Mouse (Mus musculus) embryo, embryonic 10 days (tissue): ENCODE data around the gene Calca.
A peak's percentile ranks its signal among the peaks of the same experiment; 100 is the strongest.
"Not testable (repeated sequence)": the region's sequence is repeated elsewhere in the genome, so short reads cannot be mapped to it uniquely, and the experiment has no call there.

Source experiments
- DNase-seq: peaks from one replicate; pipeline ENCODE4 v3.0.0-alpha.2; 2015; ENCODE audit warnings: low spot score

Gene Calca

DNA sequence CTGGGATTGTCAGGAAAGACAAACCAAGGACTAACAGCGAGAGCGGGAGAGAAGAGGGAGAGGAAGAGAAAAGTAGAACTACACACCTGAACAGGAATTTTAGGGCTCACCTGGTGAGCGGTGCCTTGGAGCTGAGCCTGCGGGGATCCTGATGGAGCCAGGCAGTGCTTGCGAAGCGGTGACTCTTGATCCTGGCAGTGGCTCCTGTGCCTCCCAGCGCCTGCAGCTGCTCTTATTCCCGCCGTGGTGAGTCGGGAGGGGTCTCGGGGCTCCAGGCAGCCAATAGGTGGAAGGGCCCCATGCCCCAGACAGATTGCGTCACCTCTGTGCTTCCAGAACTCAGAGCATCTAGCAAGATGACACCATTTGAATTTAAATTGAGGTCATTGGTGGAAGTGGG lies at the start of gene Calca:
Gene Calca, minus strand, starts transcription at position 256 of the 400 bp plus-strand sequence.
- DNase-seq, result peak; percentile 70

DNA sequence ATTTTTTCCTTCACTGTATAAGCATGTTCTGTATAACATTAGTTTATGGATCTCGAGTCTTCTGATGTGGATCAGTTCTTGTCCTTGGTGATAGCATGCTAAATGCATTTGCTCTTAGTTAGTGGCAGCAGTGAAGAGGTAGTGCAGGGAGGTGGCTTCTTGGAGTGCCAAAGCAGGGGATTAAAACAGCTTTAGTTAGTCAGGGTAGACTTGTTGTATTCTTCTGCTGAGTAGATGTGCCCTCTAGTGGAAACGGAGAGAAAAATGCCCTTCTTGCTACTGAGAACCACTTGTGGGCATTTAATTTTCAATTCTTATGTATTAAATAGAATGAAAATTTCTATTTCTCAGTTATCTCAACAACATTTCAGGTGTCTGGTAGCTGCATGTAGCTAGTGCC lies 36.5 kb upstream of the Calca start:
- DNase-seq, result peak; percentile 50

DNA sequence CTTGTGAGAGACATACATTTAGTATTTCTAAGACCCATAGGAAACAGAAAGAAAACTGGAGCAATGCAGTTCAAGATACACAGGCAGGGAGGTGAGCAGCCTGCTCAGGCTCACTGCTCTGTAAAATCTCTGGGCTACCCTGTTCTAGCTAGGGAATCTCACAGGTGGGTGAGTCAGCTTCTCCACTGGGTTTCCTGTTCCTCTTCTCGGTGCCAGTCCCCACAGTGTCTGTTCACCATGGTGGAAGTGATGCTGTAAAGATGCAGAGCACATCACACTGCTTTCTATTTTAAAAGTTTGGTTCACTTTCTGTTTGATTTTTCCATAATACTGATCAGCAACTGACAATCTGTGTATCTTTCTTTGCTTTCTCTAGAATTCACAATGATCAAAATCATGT lies 35.2 kb upstream of the Calca start:
- no peak for DNase-seq

DNA sequence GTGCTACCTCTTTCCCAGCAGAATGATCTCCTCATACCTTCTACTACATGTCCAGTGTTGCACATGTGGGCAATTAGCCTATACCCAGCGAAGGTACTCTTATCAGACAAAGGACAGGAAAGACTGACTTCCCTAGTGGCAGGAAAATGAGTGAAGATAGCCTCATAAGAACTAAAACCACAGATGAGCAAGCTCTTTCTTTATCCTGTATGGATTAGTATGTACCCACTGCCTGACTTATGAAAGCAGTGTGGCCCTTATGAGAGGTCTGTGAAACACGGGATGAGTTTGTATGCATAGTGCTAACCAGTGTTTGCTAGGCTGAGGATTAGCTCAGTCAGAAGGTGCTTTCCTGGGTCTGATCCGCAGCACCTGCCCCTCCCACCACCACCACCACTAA lies 13.6 kb upstream of the Calca start:
- no peak for DNase-seq

DNA sequence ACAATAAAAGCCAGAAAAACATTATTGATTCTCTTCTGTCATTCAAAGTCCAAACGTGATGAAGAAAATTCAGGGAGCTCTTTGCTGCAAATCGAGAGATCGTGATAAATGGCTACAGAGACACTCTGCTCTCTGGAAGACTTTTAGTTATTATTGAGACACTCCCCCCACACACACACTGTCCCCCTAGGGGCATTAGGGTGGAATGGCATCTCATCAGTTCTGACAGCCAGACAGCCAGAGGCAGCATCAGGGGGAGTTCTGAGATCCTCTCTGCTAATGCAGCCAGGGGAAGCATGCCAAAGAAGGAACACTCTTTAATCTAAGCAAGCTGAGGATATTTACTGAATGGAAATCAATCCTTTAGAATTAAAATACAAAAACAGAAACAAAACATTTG lies 12.6 kb upstream of the Calca start:
- peak; percentile 10 for DNase-seq

DNA sequence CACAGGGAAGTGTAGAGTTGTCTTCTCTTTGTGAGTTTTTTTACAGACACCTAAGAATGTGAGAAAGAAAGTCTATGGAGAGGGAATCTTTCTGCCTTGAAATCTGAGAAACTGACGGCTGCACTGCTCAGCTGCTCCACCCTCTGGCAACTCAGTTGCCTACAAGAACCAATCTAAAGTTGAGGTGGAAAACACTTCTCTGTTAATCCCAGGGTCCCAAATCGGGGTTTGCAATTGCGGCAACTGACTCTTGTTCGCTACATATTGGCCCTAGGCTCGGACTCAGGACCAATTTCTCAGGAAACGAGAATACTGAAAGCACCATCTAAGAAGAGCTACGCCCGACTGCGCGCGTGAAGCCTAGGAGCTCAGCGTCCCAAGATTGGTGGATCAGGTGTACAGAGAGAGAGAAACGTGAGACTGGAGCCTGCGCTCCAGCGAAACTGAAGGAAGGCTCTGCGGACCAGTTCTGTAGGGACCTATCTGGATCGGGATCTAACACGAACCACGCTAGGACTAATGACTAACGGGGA lies 522 bp downstream of the Calca start:
- peak; percentile 59 for DNase-seq

DNA sequence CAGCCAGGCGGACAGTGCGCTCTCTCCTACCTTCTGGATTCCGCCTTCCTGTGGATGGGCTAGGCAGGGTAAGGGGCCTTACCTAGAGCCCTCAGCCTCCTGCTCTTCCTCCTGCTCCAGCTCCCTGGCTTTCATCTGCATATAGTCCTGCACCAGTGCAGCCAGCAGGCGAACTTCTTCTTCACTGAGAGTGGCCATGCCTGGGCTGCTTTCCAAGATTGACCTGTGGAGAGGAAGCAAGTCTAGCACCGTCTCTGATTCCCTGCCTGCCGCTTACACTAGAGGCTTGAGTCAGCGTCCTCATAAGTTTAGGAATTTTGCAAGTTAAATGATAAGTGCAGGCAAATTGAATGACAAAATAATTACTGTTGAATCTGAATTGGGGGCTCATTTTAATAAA lies 1.8 kb downstream of the Calca start:
- no peak for DNase-seq

DNA sequence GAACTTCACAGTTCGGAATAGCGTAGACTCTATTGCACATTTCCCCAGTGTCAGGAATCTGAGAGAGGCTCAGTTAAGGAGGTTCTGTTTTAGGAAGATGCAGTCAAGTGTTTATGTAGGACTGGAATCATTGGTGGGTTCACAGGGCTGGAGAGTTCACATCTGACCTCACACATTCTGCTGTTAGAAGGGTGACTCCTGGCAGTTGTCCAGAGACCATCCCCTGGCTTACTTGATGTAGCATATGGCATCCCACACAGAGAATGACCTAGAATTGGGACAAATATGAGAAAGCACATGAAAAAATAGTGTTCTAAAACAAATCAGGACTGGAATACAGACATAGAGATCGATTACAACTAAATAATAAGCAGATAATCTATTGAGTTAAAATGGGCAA lies 10.2 kb downstream of the Calca start:
- no peak for DNase-seq

DNA sequence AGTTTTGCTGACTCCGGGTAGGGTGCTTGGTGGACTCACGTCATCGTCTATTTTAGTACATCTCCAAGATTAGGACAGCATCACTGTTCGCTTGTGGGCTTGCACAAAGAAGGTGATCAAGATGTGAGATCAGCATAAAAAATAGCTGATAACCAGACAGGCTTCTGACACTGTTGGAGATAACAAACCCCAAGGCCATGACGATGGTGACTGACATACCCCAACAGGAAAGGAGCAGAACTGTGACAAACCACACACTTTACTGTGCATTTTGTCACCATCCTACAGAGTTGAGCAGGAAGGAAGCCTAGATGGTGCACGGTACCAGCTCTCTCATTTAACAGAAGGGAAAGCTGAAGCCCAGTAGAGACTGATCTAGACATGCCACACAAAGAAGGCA lies 19.4 kb downstream of the Calca start:
- no peak for DNase-seq

DNA sequence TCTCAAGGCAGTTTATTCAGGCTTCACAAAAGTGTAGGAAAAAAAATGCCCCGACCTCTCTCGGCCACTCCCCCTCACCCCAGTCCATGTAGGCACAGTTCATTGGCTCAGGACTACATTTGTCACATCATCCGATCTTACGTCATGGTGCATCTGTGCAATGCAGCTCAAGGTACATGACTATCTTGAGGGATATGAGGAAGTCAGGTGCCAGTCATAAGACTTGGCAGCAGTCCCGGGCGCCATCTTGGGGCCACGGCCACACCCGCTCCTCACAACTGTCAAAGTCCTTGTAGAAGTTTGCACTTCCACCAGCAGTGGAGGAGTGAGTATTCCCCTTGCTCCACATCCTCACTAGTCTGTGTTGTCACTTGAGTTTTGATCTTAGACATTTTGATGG lies 41.8 kb downstream of the Calca start:
- DNase-seq, result not testable (repeated sequence)

DNA sequence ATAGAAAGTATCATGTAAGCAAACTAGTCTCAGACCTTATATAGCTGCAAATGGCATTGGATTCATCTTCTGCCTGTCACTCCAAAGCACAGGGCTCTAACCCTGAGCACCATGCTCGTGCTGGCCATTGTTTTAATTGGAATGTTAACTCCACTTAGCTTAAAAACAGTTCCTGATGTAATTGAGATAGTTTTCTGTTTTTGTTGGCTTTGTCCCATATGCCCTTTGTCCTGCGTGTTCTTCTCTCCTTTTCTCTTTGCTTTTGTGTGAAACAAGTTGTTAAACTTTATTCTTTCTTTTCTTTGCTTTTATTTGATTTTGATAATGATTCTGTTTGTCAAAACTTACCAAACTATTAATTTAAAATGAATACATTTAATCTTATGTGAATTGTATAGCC lies 53.7 kb downstream of the Calca start:
- no peak for DNase-seq
